Mouse (Mus musculus) cortical plate, adult 2 months (tissue): ENCODE results near the gene Kcnb1.

Experiments used
- CTCF ChIP-seq: fragments of 200-500 bp; IDR thresholded peaks from 2 replicates; pipeline ENCODE4 v1.5.1; 2011; ENCODE audit warnings: mild to moderate bottlenecking, control low read depth, low read length; ENCODE audit not compliant: insufficient read depth; ENCODE audit errors: extremely low read depth
- POLR2A ChIP-seq: fragments of 200-500 bp; IDR thresholded peaks from 2 replicates; pipeline ENCODE4 v1.6.1; 2011; ENCODE audit warnings: mild to moderate bottlenecking, low read length, control low read depth; ENCODE audit not compliant: insufficient read depth; ENCODE audit errors: extremely low read depth

DNA sequence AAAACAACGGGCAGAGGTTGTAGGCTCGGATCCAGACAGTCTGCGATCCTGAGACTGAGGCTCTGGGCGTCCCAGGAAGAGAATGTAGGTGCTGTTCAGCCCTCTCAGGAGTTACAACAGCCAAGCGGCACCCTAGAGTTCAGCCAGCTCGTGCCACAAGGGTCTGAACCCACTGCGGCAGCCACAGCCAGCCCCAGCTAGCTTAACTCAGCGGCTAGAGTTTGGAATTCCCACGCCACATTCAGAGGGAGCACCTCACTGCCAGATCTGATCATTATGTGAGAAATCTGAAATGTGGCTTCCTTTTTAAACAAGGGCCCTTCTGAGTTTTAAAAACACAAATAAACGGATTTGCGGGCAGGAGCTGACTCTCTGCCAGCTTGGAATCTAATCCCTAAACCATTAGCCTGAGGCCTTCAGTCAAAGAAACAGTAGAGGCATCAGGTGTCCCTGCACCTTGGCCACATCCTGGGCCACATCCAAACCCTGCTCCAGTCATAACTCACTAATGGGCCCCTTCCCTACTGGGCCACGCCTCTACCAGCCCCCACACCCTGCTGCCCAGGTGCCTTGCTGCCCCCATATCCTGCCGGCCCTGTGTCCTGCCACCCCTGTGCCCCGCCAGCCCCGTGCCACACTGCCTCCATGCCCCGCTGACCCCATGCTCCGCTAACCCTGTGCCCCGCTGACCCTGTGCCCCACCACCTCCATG is 16.1 kb upstream of the Kcnb1 start:
- TF ChIP-seq CTCF: no peak
- no peak for TF ChIP-seq POLR2A
